Mouse (Mus musculus) adrenal gland, postnatal 10 days (tissue): ENCODE measurements around the gene Iqca. TPM values are rescaled to one million over a fixed set of nuclear protein-coding genes. Genes with fewer than 3 reads are reported as not detected.

Experiments
- DNase-seq: peaks from one replicate; pipeline ENCODE4 v3.0.0; 2021; ENCODE audit warnings: mixed read lengths
- total RNA-seq, 2 experiments: library from RNA; stranded (reverse); gene quantifications; 2 replicates each; pipeline ENCODE4 v1.2.3; 2021

Gene Iqca
- total RNA-seq, 2 experiments from 2014 or later, result not detected

GRCm38 (mm10) chr1:90131982-90132381 lies 21.2 kb downstream of the Iqca start:
- DNase-seq, result no peak

GRCm38 (mm10) chr1:90124561-90124960 lies 28.6 kb downstream of the Iqca start:
- DNase-seq, result no peak

GRCm38 (mm10) chr1:90120706-90121105 lies 32.5 kb downstream of the Iqca start:
- DNase-seq, result no peak

DNA sequence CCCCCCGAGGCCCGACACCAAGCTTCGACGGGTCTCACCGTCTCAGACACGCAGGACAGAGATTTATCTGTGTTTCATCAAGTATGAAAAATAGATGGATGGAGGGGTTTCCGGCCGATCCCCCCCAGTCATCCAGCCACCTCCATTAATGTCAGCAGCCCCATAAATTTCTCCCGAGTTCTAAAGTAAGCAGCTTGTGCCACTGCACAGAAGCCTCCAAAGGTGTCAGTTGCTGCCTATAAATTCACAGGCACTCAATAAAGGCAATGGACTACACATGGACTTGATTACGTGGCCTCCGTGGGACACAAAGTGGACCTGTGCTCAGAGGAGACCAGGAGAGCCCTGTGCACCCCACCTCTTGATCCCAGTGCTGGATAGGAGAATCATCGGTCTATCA lies 34.0 kb downstream of the Iqca start:
- no peak for DNase-seq

GRCm38 (mm10) chr1:90117207-90117606 lies 36.0 kb downstream of the Iqca start:
- DNase-seq, result no peak

DNA sequence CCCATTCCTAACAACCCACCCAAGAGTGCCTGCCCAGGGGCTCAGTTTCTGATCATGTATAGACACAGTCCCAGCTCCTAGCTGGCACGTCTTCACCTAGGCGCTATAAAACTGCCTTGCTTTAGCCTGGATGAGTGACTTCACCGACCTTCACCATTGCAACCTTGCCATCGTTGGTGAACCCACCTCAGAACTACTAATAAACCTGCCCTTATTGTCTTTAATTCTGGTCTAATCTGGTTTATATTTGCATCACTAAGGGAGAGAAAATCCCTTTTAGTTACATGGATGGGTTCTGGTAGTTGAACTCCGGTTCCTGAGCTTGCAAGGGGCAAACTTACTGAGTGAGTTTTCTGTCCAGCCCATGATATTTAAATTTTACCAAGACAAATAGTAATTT lies 38.6 kb downstream of the Iqca start:
- DNase-seq, result no peak

- DNase-seq, result no peak
Measured at GRCm38 (mm10) chr1:90113655-90114244, 39.5 kb downstream of the Iqca start.

DNA sequence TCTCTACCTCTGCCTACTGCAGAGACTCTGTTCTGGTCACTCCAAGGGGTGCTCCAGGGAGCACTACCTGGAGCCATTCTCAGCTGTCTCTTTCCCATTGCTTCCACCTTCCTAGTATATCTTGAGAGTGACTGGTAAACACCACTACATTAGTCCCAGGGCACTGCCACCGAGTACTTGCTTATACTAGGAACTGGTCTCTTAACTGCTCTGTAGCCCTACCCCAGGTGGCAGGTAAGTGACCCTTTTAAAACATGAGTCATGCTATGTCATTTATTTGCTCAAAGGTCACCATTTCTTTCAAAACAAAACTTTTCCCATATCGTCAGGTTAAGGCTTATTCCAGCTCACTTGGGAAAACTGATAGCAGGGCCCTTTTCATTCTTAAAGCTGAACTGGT lies 40.5 kb downstream of the Iqca start:
- DNase-seq, result no peak

- no peak for DNase-seq
Measured at GRCm38 (mm10) chr1:90111198-90111839, 41.9 kb downstream of the Iqca start.

DNA sequence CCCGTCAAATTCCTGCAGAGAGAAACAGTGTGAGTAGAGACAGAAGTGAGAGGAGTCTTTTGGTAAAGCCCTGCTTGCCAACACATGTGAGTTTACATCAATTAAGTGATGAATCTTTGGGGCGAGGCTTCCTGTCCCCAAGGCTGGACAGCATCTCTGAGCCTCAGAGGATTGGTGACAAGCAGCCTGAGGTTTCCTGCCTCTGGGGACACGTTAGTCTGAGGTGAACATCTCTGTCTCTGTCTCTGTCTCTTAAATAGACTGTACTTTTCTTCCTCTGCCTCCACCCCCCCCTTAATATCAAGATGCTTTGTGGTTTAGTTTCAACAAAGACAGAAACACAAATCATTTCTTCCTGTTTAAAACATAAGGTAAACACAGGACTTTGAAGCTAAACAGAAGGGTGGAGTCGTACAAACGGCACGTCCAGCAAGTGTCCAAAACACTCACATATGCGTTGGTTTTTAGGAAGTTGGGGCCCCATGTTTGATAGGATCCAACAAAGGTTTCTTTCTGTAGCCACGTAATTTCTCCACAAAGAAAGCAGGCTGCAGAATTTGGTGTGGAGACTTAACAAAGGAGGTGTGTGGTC lies 49.2 kb downstream of the Iqca start:
- DNase-seq, result no peak

- no peak for DNase-seq
Measured at GRCm38 (mm10) chr1:90100360-90101232, 52.6 kb downstream of the Iqca start.

- DNase-seq, result no peak
Measured at GRCm38 (mm10) chr1:90092816-90093493, 60.2 kb downstream of the Iqca start.

GRCm38 (mm10) chr1:90088192-90088990 lies 64.8 kb downstream of the Iqca start:
- no peak for DNase-seq

DNA sequence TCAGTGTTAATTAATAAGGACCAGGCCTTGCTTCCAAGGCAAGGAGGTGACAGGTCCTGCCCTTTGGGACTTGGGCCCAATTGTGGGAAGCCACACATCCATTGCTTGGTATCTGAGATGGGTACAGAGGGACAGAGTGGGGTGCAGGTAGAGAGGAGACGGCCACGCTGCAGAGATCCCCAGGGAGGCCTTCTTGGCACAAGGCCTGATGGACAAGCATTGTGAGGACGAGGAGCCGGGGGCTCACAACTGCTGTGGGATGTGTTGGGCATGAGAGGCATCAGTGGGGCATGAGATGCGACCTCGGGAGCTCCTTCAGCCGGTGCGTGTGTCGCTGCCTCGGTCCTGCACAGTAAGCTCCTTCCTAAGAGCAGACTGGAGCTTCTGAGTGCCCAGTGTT lies 66.7 kb downstream of the Iqca start:
- DNase-seq, result no peak

DNA sequence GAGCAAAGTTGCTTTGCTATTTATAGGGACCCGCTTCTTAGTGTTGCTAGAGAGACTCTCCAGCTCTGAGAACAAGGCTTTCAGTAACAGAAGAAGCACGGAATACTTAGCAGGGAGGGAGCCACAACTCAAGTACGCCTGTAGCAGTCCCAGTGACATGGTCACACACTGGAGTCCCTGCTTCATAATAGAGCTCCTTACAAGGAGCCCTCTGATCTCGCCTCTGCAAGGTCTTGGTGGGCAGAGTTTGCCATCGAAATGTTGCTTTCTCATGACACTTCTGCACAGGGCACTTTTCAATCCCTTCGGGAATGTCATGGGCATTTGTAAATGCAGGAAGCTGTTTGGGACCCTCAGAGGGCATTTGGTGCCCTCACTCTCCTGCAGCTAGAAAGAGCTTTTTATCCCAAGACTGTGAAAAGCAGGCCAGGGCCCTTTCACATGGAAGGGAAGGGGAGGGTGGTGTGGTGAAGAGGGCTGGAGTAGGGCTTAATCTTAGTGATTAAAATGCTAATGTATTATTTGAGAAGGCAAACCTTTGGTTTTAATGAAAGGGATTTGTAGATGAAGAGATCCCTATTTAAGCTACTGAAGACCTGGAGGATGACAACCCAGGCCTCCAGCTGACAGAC lies 67.6 kb downstream of the Iqca start:
- DNase-seq, result no peak

- no peak for DNase-seq
Measured at GRCm38 (mm10) chr1:90076291-90076690, 76.9 kb downstream of the Iqca start.

- DNase-seq, result no peak
Measured at GRCm38 (mm10) chr1:90074779-90075178, 78.4 kb downstream of the Iqca start.

GRCm38 (mm10) chr1:90071812-90072580 lies 81.2 kb downstream of the Iqca start:
- DNase-seq, result no peak

DNA sequence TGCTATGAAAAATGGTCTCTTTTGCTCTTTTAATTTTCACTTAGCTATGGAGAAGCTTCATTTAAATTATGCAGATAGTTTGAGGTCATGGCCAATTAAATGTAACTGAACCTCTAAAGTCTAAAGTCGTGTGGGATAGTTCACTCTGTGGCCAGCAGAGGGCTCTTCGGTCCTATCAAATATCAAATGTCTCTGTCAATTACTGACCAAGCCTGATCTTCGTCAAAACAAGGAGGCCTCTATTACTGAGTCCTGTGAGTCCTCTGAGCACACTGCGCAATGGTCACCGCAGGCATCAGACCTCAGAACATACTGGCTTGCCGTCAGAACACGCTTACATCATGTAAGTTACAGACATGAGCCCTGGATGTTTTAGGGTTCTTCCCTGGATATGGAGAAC lies 92.6 kb downstream of the Iqca start:
- DNase-seq, result peak; percentile 66

DNA sequence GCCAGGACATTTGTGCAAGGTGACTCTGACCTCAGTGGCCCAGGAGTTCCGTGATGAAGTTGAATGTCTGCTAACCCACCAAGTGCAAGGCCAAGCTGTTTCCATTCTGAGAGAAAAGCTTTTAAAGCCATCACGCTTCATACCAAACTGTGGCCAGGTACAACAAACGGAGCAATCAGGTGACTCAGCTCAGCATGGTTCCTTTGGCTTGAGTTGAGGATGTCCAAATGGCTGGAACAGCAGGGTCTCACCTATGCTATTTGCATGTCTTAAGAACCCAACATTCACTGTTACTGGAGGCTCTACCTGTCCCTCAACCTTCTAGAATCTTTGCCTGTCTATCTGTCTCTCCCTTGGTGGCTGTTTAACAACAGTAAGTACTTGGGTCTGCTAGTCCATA lies 93.1 kb downstream of the Iqca start:
- no peak for DNase-seq
